In genomic region chr10:29432935-29433453, GRCm38 (mm10) we compare ENCODE assay signal across 15 mouse cellular contexts.
"Had no signal": no experiment of that assay in that cellular context is flagged by ENCODE, and none has a peak within 500 bp of the region (broad histone marks: within the 10 kb centered on the region; RNA-seq: fewer than 3 reads in every experiment).

No protein-coding gene starts in this region.

- H3K27ac ChIP-seq: limb, embryonic 15.5 days; liver, embryonic 12.5 days; macrophage; midbrain, embryonic 12.5 days; neural tube, embryonic 13.5 days had no signal

- ATAC-seq: intestine, embryonic 16.5 days; liver, embryonic 12.5 days; midbrain, embryonic 16.5 days had no signal

- H3K4me3 ChIP-seq: limb, embryonic 15.5 days; liver, embryonic 12.5 days; midbrain, embryonic 12.5 days; neural tube, embryonic 13.5 days had no signal

- DNase-seq: kidney, adult 8-10 months; kidney, postnatal 25 days; lung, embryonic 14.5 days; lung, postnatal 10 days; retina, postnatal 1 day; spleen, adult 18-20 months; thymus, adult 18-20 months; thymus, postnatal 14 days had no signal
